Mouse (Mus musculus): ENCODE measurements at regions not wholly inside any gene's neighbourhood (a gene's known extent, or its start where the extent isn't known, plus 50 kb on each side); places are given as distances from the start of the nearest gene placed in this dataset.

- H3K4me1 ChIP-seq (ENCODE audit: control insufficient read depth, insufficient read depth) = no peaks in the 10 kb centered on the region
These were observed 86.0 kb upstream of the Gbe1 start for GRCm38 (mm10) chr16:70227601-70228226.

GRCm38 (mm10) chr16:70232706-70233105, 81.0 kb upstream of the Gbe1 start:
- WGBS = 85% methylated on average over 9 of the region's 9 CpGs
- ATAC-seq (ENCODE audit: insufficient read depth, low read depth) (no peak), DNase-seq (ENCODE audit: low spot score) (no peak)
- H3K36me3 ChIP-seq (replicated peaks; ENCODE audit: control insufficient read depth, insufficient read depth, low read length) = no peaks in the 10 kb centered on the region
- H3K4me2 ChIP-seq (ENCODE audit: low read depth, low read length) = no peak overlapping the region
- TF ChIP-seq CTCF (IDR thresholded peaks at IDR 0.05; ENCODE audit: low read depth) = no peak
- TF ChIP-seq EP300 (IDR thresholded peaks at IDR 0.05; ENCODE audit: low read depth) = no peak
- H3K4me3 ChIP-seq (ENCODE audit: low read depth, low read length) = no peak overlapping the region
- H3K9me3 ChIP-seq (replicated peaks; ENCODE audit: control insufficient read depth, low read length) = no peaks in the 10 kb centered on the region
- H3K4me1 ChIP-seq (ENCODE audit: control insufficient read depth, insufficient read depth) = no peaks in the 10 kb centered on the region
- no peaks in the 10 kb centered on the region for H3K27me3 ChIP-seq (ENCODE audit: control insufficient read depth, insufficient read depth, low read length)
- H3K27ac ChIP-seq (ENCODE audit: low read depth) = no peak overlapping the region
- H3K9ac ChIP-seq (replicated peaks; ENCODE audit: low read depth, low read length) = no peak overlapping the region

More at GRCm38 (mm10) chr16:70227601-70228226, 86.0 kb upstream of the Gbe1 start:
- 88% methylated on average over 9 of the region's 9 CpGs for WGBS
- TF ChIP-seq EP300 (IDR thresholded peaks at IDR 0.05; ENCODE audit: low read depth) (no peak), CTCF (IDR thresholded peaks at IDR 0.05; ENCODE audit: low read depth) (no peak)
- H3K27ac ChIP-seq (ENCODE audit: low read depth) = no peak overlapping the region
- H3K27me3 ChIP-seq (ENCODE audit: control insufficient read depth, insufficient read depth, low read length) = no peaks in the 10 kb centered on the region
- H3K9ac ChIP-seq (replicated peaks; ENCODE audit: low read depth, low read length) = no peak overlapping the region
- H3K4me2 ChIP-seq (ENCODE audit: low read depth, low read length) = no peak overlapping the region
- no peak for DNase-seq (ENCODE audit: low spot score)
- ATAC-seq (ENCODE audit: insufficient read depth, low read depth) = no peak
- H3K36me3 ChIP-seq (replicated peaks; ENCODE audit: control insufficient read depth, insufficient read depth, low read length) = no peaks in the 10 kb centered on the region
- no peaks in the 10 kb centered on the region for H3K9me3 ChIP-seq (replicated peaks; ENCODE audit: control insufficient read depth, low read length)
- H3K4me3 ChIP-seq (ENCODE audit: low read depth, low read length) = no peak overlapping the region

- WGBS = 64% methylated on average over 4 of the region's 4 CpGs
- no peak for TF ChIP-seq CTCF (IDR thresholded peaks at IDR 0.05; ENCODE audit: low read depth)
- no peak for TF ChIP-seq EP300 (IDR thresholded peaks at IDR 0.05; ENCODE audit: low read depth)
- Histone ChIP-seq H3K36me3 (replicated peaks; ENCODE audit: control insufficient read depth, insufficient read depth, low read length) (no peaks in the 10 kb centered on the region), H3K9ac (replicated peaks; ENCODE audit: low read depth, low read length) (no peak overlapping the region), H3K4me2 (ENCODE audit: low read depth, low read length) (no peak overlapping the region), H3K9me3 (replicated peaks; ENCODE audit: control insufficient read depth, low read length) (no peaks in the 10 kb centered on the region), H3K27ac (ENCODE audit: low read depth) (no peak overlapping the region), H3K27me3 (ENCODE audit: control insufficient read depth, insufficient read depth, low read length) (no peaks in the 10 kb centered on the region), H3K4me3 (ENCODE audit: low read depth, low read length) (no peak overlapping the region), H3K4me1 (ENCODE audit: control insufficient read depth, insufficient read depth) (no peaks in the 10 kb centered on the region)
- DNase-seq (ENCODE audit: low spot score) = no peak
- no peak for ATAC-seq (ENCODE audit: insufficient read depth, low read depth)
These were observed 78.6 kb upstream of the Gbe1 start for GRCm38 (mm10) chr16:70235189-70235588.

- no peaks in the 10 kb centered on the region for H3K9me3 ChIP-seq (replicated peaks; ENCODE audit: control insufficient read depth, low read length)
- DNase-seq (ENCODE audit: low spot score) = no peak
- no peak overlapping the region for H3K27ac ChIP-seq (ENCODE audit: low read depth)
- 56% methylated on average over 7 of the region's 7 CpGs for WGBS
- no peaks in the 10 kb centered on the region for H3K36me3 ChIP-seq (replicated peaks; ENCODE audit: control insufficient read depth, insufficient read depth, low read length)
- no peak overlapping the region for H3K4me2 ChIP-seq (ENCODE audit: low read depth, low read length)
- TF ChIP-seq EP300 (IDR thresholded peaks at IDR 0.05; ENCODE audit: low read depth) (no peak), CTCF (IDR thresholded peaks at IDR 0.05; ENCODE audit: low read depth) (no peak)
- no peak for ATAC-seq (ENCODE audit: insufficient read depth, low read depth)
- H3K27me3 ChIP-seq (ENCODE audit: control insufficient read depth, insufficient read depth, low read length) = no peaks in the 10 kb centered on the region
- no peak overlapping the region for H3K4me3 ChIP-seq (ENCODE audit: low read depth, low read length)
- H3K4me1 ChIP-seq (ENCODE audit: control insufficient read depth, insufficient read depth) = no peaks in the 10 kb centered on the region
- H3K9ac ChIP-seq (replicated peaks; ENCODE audit: low read depth, low read length) = no peak overlapping the region
These were observed 74.3 kb upstream of the Gbe1 start for GRCm38 (mm10) chr16:70239432-70239941.

- H3K4me3 ChIP-seq (ENCODE audit: low read depth, low read length) = no peak overlapping the region
- H3K4me1 ChIP-seq (ENCODE audit: control insufficient read depth, insufficient read depth) = no peaks in the 10 kb centered on the region
- no peaks in the 10 kb centered on the region for H3K27me3 ChIP-seq (ENCODE audit: control insufficient read depth, insufficient read depth, low read length)
- H3K27ac ChIP-seq (ENCODE audit: low read depth) = no peak overlapping the region
- ATAC-seq (ENCODE audit: insufficient read depth, low read depth) = no peak
- H3K4me2 ChIP-seq (ENCODE audit: low read depth, low read length) = no peak overlapping the region
- H3K36me3 ChIP-seq (replicated peaks; ENCODE audit: control insufficient read depth, insufficient read depth, low read length) = no peaks in the 10 kb centered on the region
- no peak for TF ChIP-seq CTCF (IDR thresholded peaks at IDR 0.05; ENCODE audit: low read depth)
- no peak for TF ChIP-seq EP300 (IDR thresholded peaks at IDR 0.05; ENCODE audit: low read depth)
- DNase-seq (ENCODE audit: low spot score) = no peak
- no peak overlapping the region for H3K9ac ChIP-seq (replicated peaks; ENCODE audit: low read depth, low read length)
- no peaks in the 10 kb centered on the region for H3K9me3 ChIP-seq (replicated peaks; ENCODE audit: control insufficient read depth, low read length)
- 93% methylated on average over 4 of the region's 4 CpGs for WGBS
These were observed 69.5 kb upstream of the Gbe1 start for GRCm38 (mm10) chr16:70244205-70244756.

- TF ChIP-seq EP300 (IDR thresholded peaks at IDR 0.05; ENCODE audit: low read depth) (no peak), CTCF (IDR thresholded peaks at IDR 0.05; ENCODE audit: low read depth) (no peak)
- no peaks in the 10 kb centered on the region for H3K27me3 ChIP-seq (ENCODE audit: control insufficient read depth, insufficient read depth, low read length)
- H3K9ac ChIP-seq (replicated peaks; ENCODE audit: low read depth, low read length) = no peak overlapping the region
- H3K4me1 ChIP-seq (ENCODE audit: control insufficient read depth, insufficient read depth) = no peaks in the 10 kb centered on the region
- H3K27ac ChIP-seq (ENCODE audit: low read depth) = no peak overlapping the region
- H3K4me2 ChIP-seq (ENCODE audit: low read depth, low read length) = no peak overlapping the region
- no peaks in the 10 kb centered on the region for H3K36me3 ChIP-seq (replicated peaks; ENCODE audit: control insufficient read depth, insufficient read depth, low read length)
- WGBS = 76% methylated on average over 2 of the region's 2 CpGs
- H3K9me3 ChIP-seq (replicated peaks; ENCODE audit: control insufficient read depth, low read length) = no peaks in the 10 kb centered on the region
- ATAC-seq (ENCODE audit: insufficient read depth, low read depth) (no peak), DNase-seq (ENCODE audit: low spot score) (no peak)
- no peak overlapping the region for H3K4me3 ChIP-seq (ENCODE audit: low read depth, low read length)
These were observed 68.8 kb upstream of the Gbe1 start for GRCm38 (mm10) chr16:70244963-70245362.
